Mouse (Mus musculus) olfactory bulb, adult 2 months (tissue): ENCODE measurements around the gene Ccdc137.

Experiments used
- CTCF ChIP-seq: fragments of 200-500 bp; IDR thresholded peaks from 2 replicates; pipeline ENCODE4 v1.5.1; 2012; ENCODE audit warnings: low read depth, mild to moderate bottlenecking, low read length, moderate library complexity; ENCODE audit not compliant: insufficient read depth
- POLR2A ChIP-seq: fragments of 200-500 bp; IDR thresholded peaks from 2 replicates; pipeline ENCODE4 v1.6.1; 2012; ENCODE audit warnings: mild to moderate bottlenecking, low read depth, low read length, moderate library complexity; ENCODE audit not compliant: insufficient read depth

GRCm38 (mm10) chr11:120506899-120507298 lies 49.0 kb downstream of the Ccdc137 start:
- TF ChIP-seq CTCF (no peak), POLR2A (no peak)
